Mouse (Mus musculus) ES-Bruce4 (cell line): ENCODE results near the gene Scn4a.

Source experiments
- CTCF ChIP-seq: IDR thresholded peaks from one replicate; pipeline ENCODE4 v1.8.1; 2011; ENCODE audit warnings: low read depth, low read length
- EP300 ChIP-seq: IDR thresholded peaks from 2 replicates; pipeline ENCODE4 v1.6.1; 2011; ENCODE audit warnings: low read depth, low read length; ENCODE audit not compliant: insufficient read depth
- POLR2A ChIP-seq: IDR thresholded peaks from one replicate; pipeline ENCODE4 v1.8.1; 2011; ENCODE audit warnings: low read length; ENCODE audit not compliant: insufficient read depth

GRCm38 (mm10) chr11:106282452-106282851, 70.6 kb downstream of the Scn4a start:
- TF ChIP-seq CTCF (no peak), EP300 (no peak), POLR2A (no peak)
